Mouse (Mus musculus): ENCODE data around the gene Ppbp.
"Not testable (repeated sequence)": the region's sequence is repeated elsewhere in the genome, so short reads cannot be mapped to it uniquely, and the experiment has no call there.

DNA sequence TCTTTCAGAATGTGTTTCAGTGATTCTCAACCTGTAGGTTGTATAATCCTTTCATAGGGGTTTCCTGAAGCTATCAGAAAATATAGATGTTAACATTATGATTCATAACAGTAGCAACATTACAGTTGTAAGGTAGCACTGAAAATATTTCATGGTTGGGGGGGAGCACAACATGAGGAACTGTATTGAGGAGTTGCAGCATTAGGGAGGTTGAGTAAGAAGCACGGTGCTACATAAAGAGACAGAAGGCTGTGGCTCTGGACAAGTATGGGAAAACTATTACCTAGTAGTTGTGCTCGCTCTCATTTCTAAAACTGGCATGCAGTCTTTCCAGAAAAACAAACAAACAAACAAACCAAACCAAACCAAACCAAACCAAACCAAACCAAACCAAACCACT, 27.1 kb downstream of the Ppbp start:
- TF ChIP-seq CTCF (conservative IDR thresholded peaks at IDR 0.05; ENCODE audit: low read length); NANOG (IDR thresholded peaks at IDR 0.05; ENCODE audit: borderline replicate concordance, low read length): not testable (repeated sequence)

Measured in E14TG2a.4 (cell line).